Mouse (Mus musculus) embryonic facial prominence, embryonic 12.5 days (tissue): ENCODE measurements at regions not wholly inside any gene's neighbourhood (a gene's known extent, or its start where the extent isn't known, plus 50 kb on each side); places are given as distances from the start of the nearest gene placed in this dataset.

Experiments used
- ATAC-seq: fragments of 200-750 bp; cut with Nextera tagmentation; 2 replicates; pipeline ENCODE4 v1.8.0; 2017; ENCODE audit not compliant: insufficient number of reproducible peaks, insufficient read depth, low FRiP score, low TSS enrichment
- H3K27ac ChIP-seq: fragments of 300-500 bp; sonication (generic); 2 replicates; pipeline ENCODE4 v1.5.1; 2016; ENCODE audit warnings: mild to moderate bottlenecking
- H3K27me3 ChIP-seq: fragments of 300-500 bp; sonication (generic); 2 replicates; pipeline ENCODE4 v1.6.1; 2016; ENCODE audit warnings: mild to moderate bottlenecking, moderate library complexity
- H3K36me3 ChIP-seq: fragments of 300-500 bp; sonication (generic); 2 replicates; pipeline ENCODE4 v1.6.1; 2016; ENCODE audit warnings: mild to moderate bottlenecking
- H3K4me1 ChIP-seq: fragments of 300-500 bp; sonication (generic); 2 replicates; pipeline ENCODE4 v1.6.1; 2016
- H3K4me2 ChIP-seq: fragments of 300-500 bp; sonication (generic); replicated peaks from 2 replicates; pipeline ENCODE4 v1.6.1; 2016; ENCODE audit warnings: mild to moderate bottlenecking, moderate library complexity
- H3K4me3 ChIP-seq: fragments of 300-500 bp; sonication (generic); 2 replicates; pipeline ENCODE4 v1.5.1; 2016; ENCODE audit warnings: mild to moderate bottlenecking
- H3K9ac ChIP-seq: fragments of 300-500 bp; sonication (generic); 2 replicates; pipeline ENCODE4 v1.6.1; 2016; ENCODE audit warnings: mild to moderate bottlenecking, moderate library complexity
- H3K9me3 ChIP-seq: fragments of 300-500 bp; sonication (generic); 2 replicates; pipeline ENCODE4 v1.6.1; 2016; ENCODE audit warnings: mild to moderate bottlenecking, moderate library complexity
- WGBS: fragments of 180-500 bp; shearing (Covaris S2); methylation state at CpG from one replicate; pipeline ENCODE4 v1.1.7; 2016; 5-methylcytosine and 5-hydroxymethylcytosine counted together

DNA sequence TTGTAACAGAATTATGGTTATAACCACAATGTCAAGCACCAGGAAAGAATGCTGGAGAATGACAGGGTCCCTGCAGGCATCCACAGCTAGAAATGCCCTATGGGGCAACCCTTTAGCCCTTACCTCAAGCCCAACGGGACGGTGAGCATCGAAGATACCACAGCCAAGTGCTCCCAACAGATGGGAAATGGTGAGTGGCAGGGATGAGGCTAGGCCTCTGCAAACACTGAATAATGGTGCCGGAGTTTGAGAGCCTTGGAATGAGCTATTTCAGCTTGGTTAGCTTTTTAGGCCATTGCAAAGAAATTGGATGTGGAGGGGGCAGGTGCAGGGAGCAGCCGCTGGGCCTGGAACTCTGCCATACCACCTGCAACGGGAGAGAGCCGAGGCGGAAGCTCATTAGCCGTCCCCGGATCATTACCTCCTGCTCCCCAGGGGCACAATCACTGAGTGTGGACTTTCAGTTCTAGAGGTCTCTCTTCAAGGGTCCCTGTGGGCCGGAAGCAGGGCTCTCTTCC is 117.9 kb downstream of the Usp31 start:
- Histone ChIP-seq H3K9me3 (no peaks in the 10 kb centered on the region), H3K27me3 (no peaks in the 10 kb centered on the region), H3K9ac (no peak overlapping the region), H3K36me3 (no peaks in the 10 kb centered on the region), H3K27ac (no peak overlapping the region), H3K4me2 (no peak overlapping the region), H3K4me3 (no peak overlapping the region), H3K4me1 (no peaks in the 10 kb centered on the region)
- ATAC-seq = no peak
- 77% methylated on average over 11 of the region's 11 CpGs for WGBS

DNA sequence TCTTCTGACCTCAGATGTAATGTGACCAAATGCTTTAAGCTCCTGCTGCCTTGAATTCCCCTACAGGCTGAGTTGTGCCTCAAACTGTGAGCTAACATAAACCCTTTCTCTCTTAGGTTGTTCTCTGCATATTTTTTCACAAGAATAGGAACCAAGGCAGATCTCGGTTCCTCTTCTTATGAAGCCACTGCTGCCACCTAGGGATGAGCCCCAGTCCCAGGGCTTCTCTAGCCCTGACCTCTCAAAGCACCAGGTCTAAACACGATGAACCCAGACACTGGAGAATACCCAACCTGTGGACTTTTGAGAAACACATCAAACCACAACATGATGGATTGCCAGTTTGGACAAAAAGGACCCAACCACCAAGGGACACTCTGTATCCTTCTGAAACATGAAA is 119.3 kb downstream of the Usp31 start:
- Histone ChIP-seq H3K27ac (no peak overlapping the region), H3K4me2 (no peak overlapping the region), H3K4me3 (no peak overlapping the region), H3K4me1 (no peaks in the 10 kb centered on the region), H3K9me3 (no peaks in the 10 kb centered on the region), H3K9ac (no peak overlapping the region), H3K36me3 (no peaks in the 10 kb centered on the region), H3K27me3 (no peaks in the 10 kb centered on the region)
- WGBS = 55% methylated on average over 2 of the region's 2 CpGs
- ATAC-seq = no peak

DNA sequence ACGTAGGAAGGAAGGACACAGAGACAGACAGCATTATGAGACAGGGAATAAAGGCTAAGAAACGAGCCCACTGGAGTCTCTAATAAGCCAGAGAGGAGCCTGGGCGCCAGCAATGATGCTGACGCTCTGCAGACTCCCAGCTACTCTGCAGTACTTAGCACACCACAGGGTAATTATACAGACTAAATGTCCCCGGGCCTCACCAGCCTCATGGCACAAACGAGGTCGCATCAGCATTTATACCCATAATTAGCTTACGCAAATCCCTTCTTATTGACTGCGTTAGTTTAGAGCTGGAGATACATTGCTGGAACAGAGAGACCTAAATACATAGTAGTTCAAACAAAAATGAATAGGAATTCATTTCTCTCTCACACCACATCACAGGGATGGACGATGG is 121.3 kb downstream of the Usp31 start:
- Histone ChIP-seq H3K4me3 (no peak overlapping the region), H3K36me3 (no peaks in the 10 kb centered on the region), H3K9me3 (no peaks in the 10 kb centered on the region), H3K27ac (no peak overlapping the region), H3K27me3 (no peaks in the 10 kb centered on the region), H3K4me2 (no peak overlapping the region), H3K9ac (no peak overlapping the region), H3K4me1 (no peaks in the 10 kb centered on the region)
- 71% methylated on average over 10 of the region's 10 CpGs for WGBS
- no peak for ATAC-seq

DNA sequence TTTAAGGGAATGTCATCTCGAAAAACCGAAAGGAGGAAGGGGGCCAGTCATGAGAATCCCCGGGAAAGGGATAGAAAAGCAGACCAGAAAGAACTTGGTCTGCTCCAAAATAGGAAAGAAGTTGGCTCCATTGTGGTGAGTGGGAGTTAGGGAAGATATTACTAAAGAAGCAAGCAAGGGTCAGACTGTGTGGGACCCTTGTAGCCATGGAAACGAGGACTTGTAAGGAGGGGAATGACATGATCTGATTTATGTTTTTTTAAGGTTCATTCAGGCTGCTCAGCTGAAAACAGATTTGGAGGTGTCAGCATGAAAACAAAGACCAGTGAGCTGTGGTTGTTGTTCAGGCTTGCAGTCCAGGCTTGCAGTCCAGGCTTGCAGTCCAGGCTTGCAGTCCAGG is 127.6 kb downstream of the Usp31 start:
- Histone ChIP-seq H3K27ac (no peak overlapping the region), H3K4me2 (no peak overlapping the region), H3K9ac (no peak overlapping the region), H3K27me3 (no peaks in the 10 kb centered on the region), H3K4me1 (no peaks in the 10 kb centered on the region), H3K4me3 (no peak overlapping the region), H3K36me3 (no peaks in the 10 kb centered on the region), H3K9me3 (no peaks in the 10 kb centered on the region)
- no peak for ATAC-seq
- WGBS = 72% methylated on average over 4 of the region's 4 CpGs

DNA sequence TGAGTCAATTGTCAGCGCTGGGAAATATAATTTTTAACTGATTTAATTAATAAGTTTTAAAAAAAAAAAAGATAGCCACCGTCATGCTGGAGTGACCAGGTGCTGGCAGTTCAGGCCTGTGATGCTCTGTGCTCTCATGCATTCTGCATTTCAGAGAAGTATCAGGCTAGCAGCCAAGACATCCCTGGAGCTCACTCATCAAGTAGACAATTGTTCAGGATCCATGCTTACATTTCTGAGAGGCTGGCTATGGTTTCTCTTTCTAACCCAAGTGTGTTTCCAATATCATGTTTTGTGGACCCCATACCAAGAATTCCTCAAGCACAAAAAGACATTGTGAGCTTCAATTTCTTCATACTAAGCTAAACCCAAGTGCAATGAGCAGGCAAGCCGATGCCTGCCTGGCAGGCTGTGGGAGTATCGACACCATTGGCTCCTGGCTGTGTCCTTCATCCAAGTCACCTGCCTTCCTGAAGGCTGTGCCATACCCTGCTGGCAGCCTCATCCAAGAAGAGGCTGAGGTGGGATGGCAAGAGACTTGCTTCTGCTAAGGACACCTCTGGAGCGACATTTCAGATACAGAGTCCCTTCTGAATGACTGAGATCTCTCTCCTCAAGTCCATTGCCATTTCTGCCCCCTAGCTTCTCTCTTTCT is 134.2 kb downstream of the Usp31 start:
- H3K4me1 ChIP-seq = no peaks in the 10 kb centered on the region
- WGBS = 77% methylated on average over 5 of the region's 5 CpGs
- ATAC-seq = no peak

DNA sequence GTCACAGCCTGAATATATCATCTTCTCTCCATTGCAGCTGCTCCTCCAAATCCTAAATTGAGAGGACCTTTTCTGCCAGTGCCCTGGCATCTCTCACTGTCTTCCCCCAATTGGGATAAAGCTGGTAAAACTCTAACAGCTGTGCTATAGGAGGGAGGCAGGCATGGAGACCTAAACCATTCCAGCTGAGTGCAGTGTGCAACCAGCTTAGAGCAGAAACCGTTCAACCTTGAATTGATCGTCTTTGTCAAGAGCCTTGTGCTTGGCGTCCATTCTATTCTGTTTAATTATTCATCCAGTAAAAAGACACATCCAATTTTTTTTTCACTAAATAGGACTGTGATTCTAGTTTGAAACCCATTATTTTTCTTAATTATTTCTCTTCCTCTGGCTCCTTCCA is 135.3 kb downstream of the Usp31 start:
- Histone ChIP-seq H3K4me2 (no peak overlapping the region), H3K27me3 (no peaks in the 10 kb centered on the region), H3K9ac (no peak overlapping the region), H3K27ac (no peak overlapping the region), H3K36me3 (no peaks in the 10 kb centered on the region), H3K4me1 (no peaks in the 10 kb centered on the region), H3K4me3 (no peak overlapping the region), H3K9me3 (no peaks in the 10 kb centered on the region)
- 71% methylated on average over 3 of the region's 3 CpGs for WGBS
- ATAC-seq = no peak

More for the DNA sequence above, 134.2 kb downstream of the Usp31 start:
- Histone ChIP-seq H3K9me3 (no peaks in the 10 kb centered on the region), H3K36me3 (no peaks in the 10 kb centered on the region), H3K9ac (no peak overlapping the region), H3K27ac (no peak overlapping the region), H3K4me3 (no peak overlapping the region), H3K4me2 (no peak overlapping the region), H3K27me3 (no peaks in the 10 kb centered on the region)

DNA sequence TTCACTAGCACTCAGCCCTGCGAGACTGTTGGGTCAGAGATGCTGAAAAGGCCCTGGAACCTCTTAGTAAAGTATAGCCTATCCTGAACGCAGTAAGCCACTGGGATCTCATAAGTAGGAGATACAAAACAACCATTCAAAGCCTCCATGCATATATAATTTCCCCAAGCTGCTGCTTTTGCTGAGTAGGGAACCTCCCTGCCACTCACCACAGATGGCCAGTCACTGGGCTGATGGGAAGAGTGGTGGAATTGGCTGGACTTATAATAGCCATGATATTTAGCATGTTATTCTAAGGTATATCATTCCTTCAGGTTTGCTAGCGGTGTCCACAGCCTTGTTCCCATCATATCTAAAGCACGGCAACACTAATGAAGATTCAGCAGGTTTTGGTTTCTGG is 135.8 kb downstream of the Usp31 start:
- H3K36me3 ChIP-seq = no peaks in the 10 kb centered on the region
- no peak for ATAC-seq
- WGBS = 82% methylated on average over 4 of the region's 4 CpGs

DNA sequence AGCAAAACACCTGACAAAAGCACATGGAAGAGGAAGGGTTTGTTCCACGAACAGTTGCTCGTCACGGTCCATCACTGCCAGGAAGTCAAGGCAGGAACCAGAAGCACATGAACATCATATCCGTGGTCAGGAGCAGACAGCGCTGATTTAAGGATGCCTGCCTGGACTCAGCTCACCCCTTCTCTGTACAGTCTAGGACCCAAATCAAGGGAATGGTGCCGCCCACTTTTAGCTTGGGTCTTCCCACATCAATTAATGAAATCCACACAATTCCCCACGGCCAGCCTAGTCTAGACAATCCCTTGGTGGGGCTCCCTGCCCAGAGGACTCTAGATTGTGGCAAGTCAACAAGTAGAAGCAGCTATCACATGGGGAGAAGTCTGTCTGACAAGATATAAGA is 137.8 kb downstream of the Usp31 start:
- 0 out of 2 replicates have a peak, but pooled peaks have one; percentile 52 for ATAC-seq
- 91% methylated on average over 7 of the region's 7 CpGs for WGBS
- H3K9me3 ChIP-seq = no peaks in the 10 kb centered on the region

More for the DNA sequence above, 135.8 kb downstream of the Usp31 start:
- Histone ChIP-seq H3K4me1 (no peaks in the 10 kb centered on the region), H3K27me3 (no peaks in the 10 kb centered on the region), H3K9ac (no peak overlapping the region), H3K27ac (no peak overlapping the region), H3K4me3 (no peak overlapping the region), H3K4me2 (no peak overlapping the region), H3K9me3 (no peaks in the 10 kb centered on the region)

DNA sequence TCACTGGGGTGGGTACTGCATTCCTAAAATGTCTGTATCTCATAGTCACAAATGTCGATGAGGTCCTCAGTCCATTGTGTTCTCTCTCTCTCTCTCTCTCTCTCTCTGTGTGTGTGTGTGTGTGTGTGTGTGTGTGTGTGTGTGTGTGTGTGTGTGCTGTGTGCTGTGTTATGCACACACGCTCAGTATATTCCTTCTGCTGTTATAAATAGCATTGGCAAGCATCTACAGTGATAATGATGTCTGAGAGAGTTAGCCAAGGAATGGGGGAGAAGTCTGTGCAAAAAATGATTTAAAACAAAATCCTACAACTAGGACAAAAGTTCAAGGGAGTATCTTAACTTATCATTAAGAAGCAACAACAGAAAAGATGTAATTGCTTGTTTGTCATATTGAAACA is 139.0 kb downstream of the Usp31 start:
- no peak for ATAC-seq
- H3K27me3 ChIP-seq = no peaks in the 10 kb centered on the region
- WGBS = 82% methylated on average over 2 of the region's 2 CpGs
- H3K4me3 ChIP-seq = no peak overlapping the region
- no peak overlapping the region for H3K4me2 ChIP-seq
- H3K36me3 ChIP-seq = no peaks in the 10 kb centered on the region
- no peaks in the 10 kb centered on the region for H3K4me1 ChIP-seq
- H3K27ac ChIP-seq = no peak overlapping the region
- no peak overlapping the region for H3K9ac ChIP-seq
- no peaks in the 10 kb centered on the region for H3K9me3 ChIP-seq

More for the DNA sequence above, 137.8 kb downstream of the Usp31 start:
- no peak overlapping the region for H3K4me2 ChIP-seq
- no peak overlapping the region for H3K9ac ChIP-seq
- H3K36me3 ChIP-seq = no peaks in the 10 kb centered on the region
- no peak overlapping the region for H3K4me3 ChIP-seq
- H3K27me3 ChIP-seq = no peaks in the 10 kb centered on the region
- H3K27ac ChIP-seq = no peak overlapping the region
- H3K4me1 ChIP-seq = no peaks in the 10 kb centered on the region

DNA sequence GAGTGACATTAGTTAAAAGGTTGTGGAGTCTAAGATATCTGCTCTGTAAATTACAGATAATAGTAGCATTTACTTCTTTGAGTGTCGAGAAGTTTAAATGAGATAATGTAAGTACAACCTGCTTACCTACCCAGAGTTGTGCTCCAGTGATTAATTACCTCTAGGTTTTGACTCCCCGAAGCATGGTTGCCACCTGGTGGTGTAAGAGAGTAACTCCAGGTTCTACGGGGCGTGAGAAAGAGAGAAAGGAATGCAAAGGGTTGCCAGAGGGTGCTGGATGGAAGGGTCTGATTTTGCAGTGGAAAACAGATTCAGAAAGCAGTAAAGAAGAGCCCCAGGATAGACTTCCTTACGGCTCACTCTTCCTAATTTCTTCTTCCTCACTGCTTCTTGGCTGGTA is 143.5 kb downstream of the Usp31 start:
- Histone ChIP-seq H3K27me3 (no peaks in the 10 kb centered on the region), H3K9ac (no peak overlapping the region), H3K36me3 (no peaks in the 10 kb centered on the region), H3K27ac (no peak overlapping the region), H3K4me3 (no peak overlapping the region), H3K9me3 (no peaks in the 10 kb centered on the region), H3K4me1 (no peaks in the 10 kb centered on the region), H3K4me2 (no peak overlapping the region)
- 40% methylated on average over 5 of the region's 5 CpGs for WGBS
- ATAC-seq = no peak

DNA sequence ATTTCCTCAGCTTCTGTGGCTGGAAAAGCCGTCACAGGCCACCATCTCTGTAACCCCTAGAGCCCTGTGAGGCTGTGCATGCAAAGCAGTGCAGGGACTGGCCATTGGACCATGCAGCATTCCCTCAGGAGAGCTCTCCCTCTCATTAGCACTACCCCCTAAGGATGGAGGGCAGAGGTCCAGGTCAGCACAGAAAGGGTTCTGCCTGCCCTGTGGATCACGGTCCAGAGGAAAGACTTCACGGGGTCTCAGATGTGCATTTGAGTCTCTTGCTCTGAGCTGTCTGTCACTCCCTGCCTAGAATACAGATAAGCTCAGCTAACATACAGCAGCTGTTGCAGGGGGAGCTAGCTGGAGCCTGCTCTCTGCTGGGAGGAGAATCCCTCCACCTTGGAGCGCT is 151.6 kb downstream of the Usp31 start:
- whole genome bisulfite sequencing = 55% methylated on average over 4 of the region's 4 CpGs
- Histone ChIP-seq H3K4me3 (no peak overlapping the region), H3K4me2 (no peak overlapping the region), H3K9me3 (no peaks in the 10 kb centered on the region), H3K27me3 (no peaks in the 10 kb centered on the region), H3K9ac (no peak overlapping the region), H3K4me1 (no peaks in the 10 kb centered on the region), H3K36me3 (no peaks in the 10 kb centered on the region), H3K27ac (no peak overlapping the region)
- no peak for ATAC-seq
